Mouse (Mus musculus) heart, embryonic 12.5 days (tissue): ENCODE measurements around the gene Hemk1. TPM values are rescaled to one million over a fixed set of nuclear protein-coding genes. Genes with fewer than 3 reads are reported as not detected.

Experiments used
- ATAC-seq: fragments of 200-750 bp; cut with Nextera tagmentation; 2 replicates; pipeline ENCODE4 v1.8.0; 2017; ENCODE audit warnings: moderate TSS enrichment, moderate library complexity; ENCODE audit not compliant: insufficient number of reproducible peaks, low FRiP score
- H3K27ac ChIP-seq: fragments of 300-500 bp; sonication (generic); 2 replicates; pipeline ENCODE4 v1.5.1; 2016; ENCODE audit warnings: mild to moderate bottlenecking, moderate library complexity; ENCODE audit not compliant: poor library complexity, severe bottlenecking
- H3K27me3 ChIP-seq: fragments of 300-500 bp; sonication (generic); replicated peaks from 2 replicates; pipeline ENCODE4 v1.6.1; 2016; ENCODE audit warnings: mild to moderate bottlenecking, moderate library complexity
- H3K36me3 ChIP-seq: fragments of 300-500 bp; sonication (generic); 2 replicates; pipeline ENCODE4 v1.6.1; 2016; ENCODE audit warnings: mild to moderate bottlenecking, moderate library complexity
- H3K4me1 ChIP-seq: fragments of 300-500 bp; sonication (generic); replicated peaks from 2 replicates; pipeline ENCODE4 v1.6.1; 2016; ENCODE audit warnings: mild to moderate bottlenecking
- H3K4me2 ChIP-seq: fragments of 300-500 bp; sonication (generic); 2 replicates; pipeline ENCODE4 v1.6.1; 2016; ENCODE audit warnings: mild to moderate bottlenecking, moderate library complexity
- H3K4me3 ChIP-seq: fragments of 300-500 bp; sonication (generic); 2 replicates; pipeline ENCODE4 v1.5.1; 2016; ENCODE audit warnings: mild to moderate bottlenecking
- H3K9ac ChIP-seq: fragments of 300-500 bp; sonication (generic); 2 replicates; pipeline ENCODE4 v1.6.1; 2016; ENCODE audit warnings: mild to moderate bottlenecking, moderate library complexity
- H3K9me3 ChIP-seq: fragments of 300-500 bp; sonication (generic); replicated peaks from 2 replicates; pipeline ENCODE4 v1.6.1; 2016; ENCODE audit warnings: mild to moderate bottlenecking, moderate library complexity
- WGBS: fragments of 180-500 bp; shearing (Covaris S2); methylation state at CpG from one replicate; pipeline ENCODE4 v1.1.7; 2016; 5-methylcytosine and 5-hydroxymethylcytosine counted together
- polyA plus RNA-seq: library from polyadenylated mRNA; unstranded; fragments of >200 nt; fragmentation: Nextera tagmentation; extraction: Ambion mirVana; gene quantifications from 2 replicates; pipeline ENCODE4 v1.2.1, GENCODE M21; 2016

Gene Hemk1
- polyA plus RNA-seq, 1 experiment from 2014 or later, result 11.4 TPM

GRCm38 (mm10) chr9:107324799-107325561, 13.2 kb downstream of the Hemk1 start:
- Histone ChIP-seq H3K27ac (no peak overlapping the region), H3K4me3 (no peak overlapping the region), H3K4me2 (no peak overlapping the region), H3K36me3 (no peaks in the 10 kb centered on the region), H3K9me3 (no peaks in the 10 kb centered on the region), H3K27me3 (no peaks in the 10 kb centered on the region), H3K9ac (no peak overlapping the region), H3K4me1 (peaks cover 20% of the 10 kb centered on the region; the same call in 1 of the 2 replicates)
- no peak for ATAC-seq
- WGBS, result 68% methylated on average over 4 of the region's 4 CpGs

- no peaks in the 10 kb centered on the region for H3K9me3 ChIP-seq
- 49% methylated on average over 6 of the region's 6 CpGs for WGBS
- H3K27me3 ChIP-seq, result no peaks in the 10 kb centered on the region
- ATAC-seq, result no peak
- H3K27ac ChIP-seq, result no peak overlapping the region
- no peak overlapping the region for H3K4me3 ChIP-seq
- peaks cover 20% of the 10 kb centered on the region; the same call in 1 of the 2 replicates for H3K4me1 ChIP-seq
- no peak overlapping the region for H3K9ac ChIP-seq
- no peaks in the 10 kb centered on the region for H3K36me3 ChIP-seq
- no peak overlapping the region for H3K4me2 ChIP-seq
Observed at GRCm38 (mm10) chr9:107323558-107323957, 14.6 kb downstream of the Hemk1 start.

- no peak overlapping the region for H3K27ac ChIP-seq
- no peaks in the 10 kb centered on the region for H3K36me3 ChIP-seq
- H3K9me3 ChIP-seq, result no peaks in the 10 kb centered on the region
- no peaks in the 10 kb centered on the region for H3K27me3 ChIP-seq
- no peak overlapping the region for H3K4me2 ChIP-seq
- H3K9ac ChIP-seq, result no peak overlapping the region
- peaks cover 20% of the 10 kb centered on the region; the same call in 1 of the 2 replicates for H3K4me1 ChIP-seq
- 66% methylated on average over 8 of the region's 8 CpGs for WGBS
- H3K4me3 ChIP-seq, result no peak overlapping the region
- ATAC-seq, result no peak
Observed at GRCm38 (mm10) chr9:107322461-107323050, 15.6 kb downstream of the Hemk1 start.

- Histone ChIP-seq H3K27ac (no peak overlapping the region), H3K4me2 (no peak overlapping the region), H3K36me3 (no peaks in the 10 kb centered on the region), H3K4me1 (0 out of 2 replicates have a peak, but pooled peaks cover 5% of the 10 kb centered on the region), H3K9me3 (no peaks in the 10 kb centered on the region), H3K27me3 (no peaks in the 10 kb centered on the region), H3K4me3 (no peak overlapping the region), H3K9ac (no peak overlapping the region)
- WGBS, result 64% methylated on average over 2 of the region's 2 CpGs
- no peak for ATAC-seq
Observed at GRCm38 (mm10) chr9:107315791-107316190, 22.4 kb downstream of the Hemk1 start.

GRCm38 (mm10) chr9:107313926-107314325, 24.2 kb downstream of the Hemk1 start:
- Histone ChIP-seq H3K4me3 (no peak overlapping the region), H3K9me3 (no peaks in the 10 kb centered on the region), H3K9ac (no peak overlapping the region), H3K27me3 (no peaks in the 10 kb centered on the region), H3K27ac (no peak overlapping the region), H3K4me1 (0 out of 2 replicates have a peak, but pooled peaks cover 5% of the 10 kb centered on the region), H3K4me2 (no peak overlapping the region), H3K36me3 (no peaks in the 10 kb centered on the region)
- WGBS, result 48% methylated on average over 3 of the region's 3 CpGs
- ATAC-seq, result no peak

GRCm38 (mm10) chr9:107312811-107313584, 25.2 kb downstream of the Hemk1 start:
- no peak overlapping the region for H3K4me3 ChIP-seq
- peaks cover 13% of the 10 kb centered on the region for H3K4me1 ChIP-seq
- 49% methylated on average over 10 of the region's 10 CpGs for WGBS
- H3K27ac ChIP-seq, result no peak overlapping the region
- no peaks in the 10 kb centered on the region for H3K27me3 ChIP-seq
- H3K4me2 ChIP-seq, result no peak overlapping the region
- no peaks in the 10 kb centered on the region for H3K9me3 ChIP-seq
- no peaks in the 10 kb centered on the region for H3K36me3 ChIP-seq
- H3K9ac ChIP-seq, result no peak overlapping the region
- peak; percentile 78 for ATAC-seq

- 0 out of 2 replicates have a peak overlapping the region, but pooled peaks have one; percentile 2 for H3K27ac ChIP-seq
- H3K9me3 ChIP-seq, result no peaks in the 10 kb centered on the region
- H3K27me3 ChIP-seq, result no peaks in the 10 kb centered on the region
- H3K4me1 ChIP-seq, result peaks cover 40% of the 10 kb centered on the region
- 60% methylated on average over 5 of the region's 5 CpGs for WGBS
- H3K9ac ChIP-seq, result no peak overlapping the region
- no peak for ATAC-seq
- no peak overlapping the region for H3K4me2 ChIP-seq
- no peaks in the 10 kb centered on the region for H3K36me3 ChIP-seq
- no peak overlapping the region for H3K4me3 ChIP-seq
Observed at GRCm38 (mm10) chr9:107309600-107309999, 28.6 kb downstream of the Hemk1 start.

- Histone ChIP-seq H3K4me3 (no peak overlapping the region), H3K9ac (no peak overlapping the region), H3K27ac (0 out of 2 replicates have a peak overlapping the region, but pooled peaks have one; percentile 2), H3K27me3 (no peaks in the 10 kb centered on the region), H3K9me3 (no peaks in the 10 kb centered on the region), H3K4me2 (no peak overlapping the region), H3K36me3 (no peaks in the 10 kb centered on the region), H3K4me1 (peaks cover 40% of the 10 kb centered on the region)
- ATAC-seq, result no peak
- 58% methylated on average over 9 of the region's 9 CpGs for WGBS
Observed at GRCm38 (mm10) chr9:107309171-107309570, 29.0 kb downstream of the Hemk1 start.

GRCm38 (mm10) chr9:107308346-107309000, 29.7 kb downstream of the Hemk1 start:
- H3K4me2 ChIP-seq, result no peak overlapping the region
- no peak overlapping the region for H3K4me3 ChIP-seq
- peaks cover 44% of the 10 kb centered on the region for H3K4me1 ChIP-seq
- no peak overlapping the region for H3K9ac ChIP-seq
- H3K27ac ChIP-seq, result peak overlapping the region; percentile 83
- no peaks in the 10 kb centered on the region for H3K36me3 ChIP-seq
- no peaks in the 10 kb centered on the region for H3K9me3 ChIP-seq
- 86% methylated on average over 9 of the region's 9 CpGs for WGBS
- H3K27me3 ChIP-seq, result no peaks in the 10 kb centered on the region
- no peak for ATAC-seq

GRCm38 (mm10) chr9:107307886-107308285, 30.3 kb downstream of the Hemk1 start:
- peak overlapping the region; percentile 83 for H3K27ac ChIP-seq
- H3K4me3 ChIP-seq, result no peak overlapping the region
- H3K4me2 ChIP-seq, result peak overlapping the region; percentile 8; the same call in 1 of the 2 replicates
- 44% methylated on average over 12 of the region's 12 CpGs for WGBS
- peaks cover 46% of the 10 kb centered on the region for H3K4me1 ChIP-seq
- H3K27me3 ChIP-seq, result no peaks in the 10 kb centered on the region
- ATAC-seq, result no peak
- peak overlapping the region; percentile 30; the same call in 1 of the 2 replicates for H3K9ac ChIP-seq
- no peaks in the 10 kb centered on the region for H3K36me3 ChIP-seq
- H3K9me3 ChIP-seq, result no peaks in the 10 kb centered on the region
